Mouse (Mus musculus) kidney, postnatal 4 days (tissue): Measurements from ENCODE around the gene Coro2b.
A peak's percentile ranks its signal among the peaks of the same experiment; 100 is the strongest.

Experiments used
- DNase-seq, 2 experiments: peaks; one replicate each; pipeline ENCODE4 v3.0.0; 2021; ENCODE audit warnings: mixed read lengths in 2 of 2

The Coro2b gene

DNA sequence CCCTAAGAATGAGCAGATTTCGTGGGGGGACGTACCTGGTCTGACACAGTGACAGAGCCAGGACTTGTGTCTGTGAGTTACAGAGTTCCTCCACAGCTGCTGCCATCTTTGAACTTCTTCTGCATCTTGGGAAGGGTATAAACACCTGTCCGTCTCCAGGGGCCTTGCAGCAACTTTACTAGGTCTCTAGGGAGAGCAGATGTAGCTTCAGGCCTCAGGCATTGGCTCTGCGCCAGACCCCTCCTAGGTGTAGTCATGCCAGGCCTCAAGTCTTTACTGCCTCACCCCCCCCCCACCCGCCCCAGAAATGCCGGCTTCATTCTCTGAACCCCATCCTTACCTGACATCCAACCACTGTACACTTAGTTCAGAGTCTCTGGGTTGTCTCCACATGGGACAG, 1.1 kb upstream of the Coro2b start:
- DNase-seq, result no peak

DNA sequence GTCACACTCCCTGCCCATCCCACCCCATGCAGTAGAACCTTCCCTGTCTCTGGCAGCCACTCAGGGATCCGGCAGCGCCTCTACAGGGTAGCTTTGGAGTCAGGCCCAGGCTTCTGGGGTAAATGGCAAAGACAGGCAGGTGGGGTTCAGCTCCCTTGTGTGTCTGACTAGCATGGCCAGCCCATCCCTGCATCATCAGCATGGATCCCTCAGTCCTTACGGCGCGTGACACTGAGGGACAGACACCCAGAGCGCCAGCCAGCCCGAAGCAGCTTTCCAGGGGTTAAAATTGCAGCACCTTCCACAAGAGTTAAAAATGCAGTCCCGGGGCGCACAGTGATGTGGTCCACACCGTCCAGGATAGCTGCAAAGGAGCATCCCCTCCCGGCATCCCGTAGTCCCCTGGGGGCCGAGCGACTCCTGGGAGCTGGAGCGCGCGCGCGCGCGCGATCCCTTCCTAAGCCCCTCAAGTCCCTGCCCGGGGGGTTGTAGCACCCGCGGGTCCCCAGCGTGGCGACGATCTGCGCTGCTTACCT, 657 bp downstream of the Coro2b start:
- peak; percentile 41 to 55 for DNase-seq

DNA sequence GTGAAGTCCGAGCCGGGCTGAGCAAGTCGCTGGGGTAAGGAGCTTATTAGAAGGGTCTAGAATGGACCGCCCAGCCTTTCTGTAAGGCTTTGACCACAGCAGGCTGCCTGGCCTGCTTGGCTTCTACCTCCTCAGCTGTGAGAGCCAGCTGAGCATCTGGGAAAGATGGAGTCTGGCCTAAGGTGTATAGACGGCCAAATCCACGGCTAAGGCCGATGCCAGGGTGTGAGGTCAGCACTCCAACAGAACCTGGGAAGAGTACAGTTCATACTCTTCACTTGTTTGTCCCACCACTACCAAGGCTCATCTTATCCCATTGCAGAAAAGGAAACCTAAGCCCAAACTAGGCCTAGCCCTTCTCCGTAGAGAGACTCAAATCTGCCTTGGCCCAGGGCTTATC, 1.3 kb downstream of the Coro2b start:
- no peak for DNase-seq

DNA sequence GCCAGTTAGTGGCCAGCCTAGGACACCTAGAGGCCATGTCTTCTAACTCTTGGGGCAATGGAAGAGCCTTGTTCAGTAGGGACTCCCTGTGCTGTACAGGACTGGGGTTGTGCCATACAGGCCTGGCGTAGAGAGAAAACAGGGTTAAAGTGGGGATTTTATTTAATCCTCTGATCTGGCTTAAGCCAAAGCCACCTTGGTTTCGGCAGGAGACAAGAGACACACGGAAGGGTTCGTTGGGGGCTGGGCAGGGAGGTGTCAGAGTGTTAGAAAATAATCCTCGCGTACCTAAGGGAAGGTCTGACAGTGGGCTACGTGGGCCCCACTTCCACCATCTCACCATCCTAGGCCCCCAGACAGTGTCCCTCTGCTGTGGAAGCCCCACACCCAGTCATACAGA, 2.2 kb downstream of the Coro2b start:
- no peak for DNase-seq

DNA sequence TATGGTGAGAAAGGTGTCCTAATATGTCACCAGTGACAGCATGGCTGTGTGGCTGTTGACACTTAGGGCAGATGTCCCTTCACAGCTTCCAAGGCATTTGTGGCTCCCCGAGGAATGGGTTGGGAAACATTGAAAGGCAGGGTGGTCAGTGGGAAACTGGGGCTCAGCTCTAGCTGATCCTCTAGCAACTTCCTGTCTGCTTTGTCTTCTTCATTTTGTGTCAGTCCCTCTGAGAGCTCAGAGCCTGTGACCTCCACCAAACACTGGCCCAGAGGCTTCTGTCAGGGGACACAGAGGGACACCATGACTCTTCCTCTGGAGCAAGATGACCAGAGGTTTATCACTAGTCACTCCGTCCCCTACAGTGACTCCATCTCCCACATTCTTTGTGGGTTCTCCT, 2.7 kb downstream of the Coro2b start:
- no peak for DNase-seq

DNA sequence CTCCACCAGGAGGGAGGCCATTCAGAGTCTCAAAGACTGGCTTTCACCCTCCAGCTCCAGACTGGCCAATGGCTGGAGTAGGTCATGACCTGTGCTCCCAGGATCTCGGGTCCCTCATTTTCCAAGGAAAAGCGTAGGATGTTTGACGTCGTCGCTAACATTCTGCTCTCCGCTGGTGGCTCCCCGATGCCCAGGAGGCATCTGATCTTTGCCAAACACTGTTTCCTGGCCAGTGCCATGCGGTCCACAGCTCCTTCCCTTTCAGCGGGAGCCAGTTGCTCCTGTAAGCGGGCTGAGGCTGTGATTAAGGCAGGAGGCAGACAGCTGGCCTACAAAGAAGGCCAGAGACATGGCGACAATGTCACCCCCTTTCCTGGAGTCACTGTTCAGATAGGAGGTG, 4.0 kb downstream of the Coro2b start:
- no peak for DNase-seq

DNA sequence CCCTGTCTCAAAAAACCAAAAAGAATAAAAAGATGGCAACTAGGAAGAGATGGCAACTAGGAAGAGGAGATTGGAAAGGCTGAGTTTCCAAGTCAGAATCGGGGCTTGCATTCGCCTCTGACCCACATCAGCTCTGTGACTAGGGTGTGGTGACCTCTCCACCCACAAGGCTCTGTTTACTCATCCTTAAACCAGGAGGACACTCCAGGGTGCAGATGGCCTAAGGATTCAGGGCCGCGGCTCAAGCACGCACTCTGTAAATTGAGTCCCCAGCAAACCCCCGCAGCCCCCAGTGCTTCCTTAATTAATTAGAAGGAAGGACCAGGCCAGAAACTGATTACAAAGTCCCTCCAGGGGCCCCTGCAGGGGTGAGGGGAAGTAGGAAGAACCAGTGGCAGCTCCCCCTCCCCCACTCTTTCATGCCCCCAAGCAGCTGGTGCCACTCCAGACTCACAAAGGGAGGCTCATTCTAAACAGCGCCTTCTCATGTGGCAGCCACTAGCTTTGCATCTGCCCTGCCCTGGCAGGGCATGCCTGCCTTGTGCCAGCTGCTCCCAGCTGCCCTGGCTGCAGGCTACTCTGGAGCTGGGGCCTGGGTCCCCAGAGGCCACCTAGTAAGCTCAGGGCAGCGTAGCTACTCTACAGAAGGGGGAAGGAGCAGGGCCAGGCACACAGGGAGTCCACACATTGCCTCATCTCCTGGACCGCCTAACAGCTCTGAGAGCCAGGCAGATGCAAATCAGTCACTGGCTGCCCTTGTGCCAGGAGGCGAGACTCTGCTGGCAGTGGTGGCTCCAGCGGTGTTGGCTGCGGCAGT, 5.2 kb downstream of the Coro2b start:
- peak; percentile 65 to 80 for DNase-seq

DNA sequence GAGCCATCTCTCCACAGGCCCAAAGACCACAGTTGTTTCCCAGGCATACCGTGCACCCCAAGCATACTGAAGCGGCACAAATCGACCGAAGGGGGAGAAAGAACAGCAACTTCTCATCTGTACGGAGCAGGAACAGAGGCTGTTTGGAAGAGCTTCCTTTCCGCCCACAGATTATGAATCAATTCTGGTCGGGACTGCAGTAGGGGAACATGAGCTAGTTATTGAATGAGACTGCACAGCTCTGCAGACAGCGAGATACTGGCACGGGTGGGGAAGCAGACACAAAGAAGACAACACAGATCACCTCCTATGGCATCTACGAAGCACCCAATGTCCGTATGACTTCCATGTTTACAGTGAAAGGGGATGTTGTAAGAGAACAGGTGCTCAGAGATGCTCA, 8.3 kb downstream of the Coro2b start:
- DNase-seq, result no peak

DNA sequence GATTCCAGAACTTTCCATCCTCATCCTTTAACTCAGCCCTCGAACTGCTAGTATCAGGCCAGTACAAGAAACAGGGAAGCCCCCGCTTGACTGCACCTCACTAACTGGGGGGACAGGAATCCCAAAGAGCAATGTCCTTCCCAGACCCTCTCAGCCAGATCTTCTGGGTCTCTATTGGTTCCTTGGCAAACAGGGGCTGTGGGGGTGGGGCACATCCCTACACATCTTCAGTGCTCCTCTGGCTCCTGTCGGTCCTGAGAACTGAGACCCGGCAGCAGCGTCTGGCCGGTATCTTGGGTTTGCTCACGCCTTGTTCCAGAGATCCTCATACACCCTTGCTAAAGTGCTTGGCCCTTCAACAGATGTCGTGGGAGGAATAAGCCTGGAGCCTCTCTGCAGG, 10.0 kb downstream of the Coro2b start:
- DNase-seq, result no peak

DNA sequence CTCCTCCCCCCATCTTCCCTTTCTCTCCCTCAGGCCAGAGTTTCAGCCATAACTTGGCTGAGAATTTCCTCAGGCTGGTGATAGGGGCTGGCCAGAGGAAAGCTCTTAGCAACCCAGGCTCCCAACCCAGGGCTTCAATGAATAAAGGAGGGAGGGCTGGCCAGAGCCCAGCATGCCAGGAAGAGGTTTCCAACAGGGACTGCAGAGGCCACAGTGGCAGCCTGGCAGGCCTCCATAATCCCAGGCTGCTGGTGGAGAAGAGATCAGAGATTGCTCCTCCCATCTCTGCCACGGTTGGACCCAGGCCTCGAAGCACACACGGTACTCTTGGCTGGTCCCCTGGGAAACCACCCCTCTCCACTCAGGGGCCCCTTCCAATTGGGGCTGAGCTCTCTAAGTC, 10.4 kb downstream of the Coro2b start:
- DNase-seq, result peak; percentile 27 to 53

DNA sequence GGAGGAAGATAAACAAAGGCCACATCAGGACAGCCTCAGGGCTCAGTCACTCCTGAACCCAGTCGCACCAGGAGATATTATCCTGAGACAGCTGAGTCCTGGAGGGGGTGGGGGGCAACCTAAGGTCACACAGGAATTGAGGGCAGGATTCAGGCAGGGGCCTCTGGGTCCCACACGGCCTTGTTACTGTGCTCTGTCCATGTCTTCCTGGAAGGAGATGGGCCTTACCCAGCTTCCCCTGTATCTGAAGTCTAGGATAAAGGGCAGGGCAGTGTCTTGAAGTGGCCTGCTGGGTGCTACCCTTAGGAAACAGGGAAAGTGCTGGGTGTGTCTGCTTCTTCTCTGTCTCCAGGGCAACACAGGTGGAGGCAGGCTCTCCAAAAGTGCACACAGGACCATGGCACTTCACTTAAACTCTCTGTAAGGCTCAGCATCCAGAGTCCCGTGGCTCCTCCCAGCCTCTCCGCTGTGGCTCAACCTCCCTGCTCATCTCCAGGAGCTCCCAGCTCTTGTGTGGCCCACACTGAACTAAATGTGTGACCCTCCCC, 12.0 kb downstream of the Coro2b start:
- DNase-seq, result no peak

DNA sequence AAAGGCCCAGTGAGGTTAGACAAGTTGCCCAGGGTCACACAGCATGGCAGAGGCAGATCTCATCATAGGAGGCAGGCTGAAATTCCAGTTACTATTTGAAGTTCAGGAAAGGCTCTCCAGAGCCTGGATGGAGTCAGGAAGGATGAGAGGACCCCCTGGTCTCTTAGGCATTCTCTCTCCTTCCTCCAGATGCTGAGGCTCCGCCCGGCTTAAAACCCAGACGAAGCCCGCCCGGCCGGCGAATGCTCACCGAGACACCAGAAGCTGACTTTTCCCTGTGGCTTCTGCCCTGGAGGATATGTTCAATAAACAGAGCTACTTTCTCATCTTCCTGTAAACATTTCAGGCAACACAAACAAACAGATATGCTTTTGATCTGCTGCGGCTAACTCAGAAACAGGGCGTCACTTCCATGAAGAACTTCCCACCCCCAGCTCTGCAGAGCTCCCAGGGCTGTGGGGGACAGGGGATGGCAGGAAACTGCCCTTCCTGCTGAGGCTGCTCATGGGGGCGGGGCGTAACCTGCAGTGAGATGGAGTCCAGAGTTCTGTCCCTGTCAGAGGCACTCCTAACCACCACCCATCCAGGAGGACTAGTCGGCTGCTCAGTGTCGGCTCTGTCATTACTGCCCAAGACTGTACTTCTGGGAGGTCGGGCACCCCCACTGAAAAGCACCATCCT, 13.9 kb downstream of the Coro2b start:
- peak; percentile 73 to 81 for DNase-seq

DNA sequence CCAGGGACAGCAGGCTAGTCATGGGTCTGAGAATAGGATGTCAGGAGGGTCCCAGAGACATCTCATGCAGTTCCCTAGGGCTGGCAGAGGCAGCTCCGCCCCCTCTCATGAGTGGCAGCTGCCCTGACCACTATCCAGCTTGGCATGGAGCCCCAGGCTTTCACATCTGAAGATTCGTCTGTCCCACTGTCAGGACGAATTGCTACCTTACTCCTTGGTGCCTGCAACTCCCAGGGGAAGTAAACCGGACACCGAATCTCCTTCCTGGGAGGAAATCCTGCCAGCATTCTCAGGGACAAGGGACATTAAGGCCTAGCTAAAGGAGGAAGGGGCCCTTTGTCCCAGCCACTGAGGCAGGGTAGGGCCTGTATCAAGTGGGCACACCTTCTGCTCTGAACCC, 14.6 kb downstream of the Coro2b start:
- peak; percentile 49 to 64 for DNase-seq

DNA sequence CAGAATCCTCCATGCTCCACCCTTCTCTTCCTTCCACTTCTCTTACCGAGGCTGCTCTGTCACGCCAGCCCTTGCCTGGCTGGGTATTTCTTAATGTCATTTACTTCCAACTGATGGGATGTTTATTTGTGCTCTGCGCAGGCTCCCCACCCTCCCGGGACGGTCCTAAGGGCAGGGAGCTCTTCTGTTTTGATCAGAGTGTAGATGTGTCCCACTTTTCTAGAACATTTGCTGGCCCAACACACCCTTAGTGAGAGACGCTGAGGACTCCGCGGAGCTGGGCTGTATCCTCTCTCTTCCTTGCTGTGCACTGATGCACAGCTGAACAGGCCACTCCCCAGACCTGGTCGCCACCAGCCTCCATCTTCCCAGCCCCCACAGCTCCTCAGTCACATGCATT, 15.3 kb downstream of the Coro2b start:
- DNase-seq, result no peak

DNA sequence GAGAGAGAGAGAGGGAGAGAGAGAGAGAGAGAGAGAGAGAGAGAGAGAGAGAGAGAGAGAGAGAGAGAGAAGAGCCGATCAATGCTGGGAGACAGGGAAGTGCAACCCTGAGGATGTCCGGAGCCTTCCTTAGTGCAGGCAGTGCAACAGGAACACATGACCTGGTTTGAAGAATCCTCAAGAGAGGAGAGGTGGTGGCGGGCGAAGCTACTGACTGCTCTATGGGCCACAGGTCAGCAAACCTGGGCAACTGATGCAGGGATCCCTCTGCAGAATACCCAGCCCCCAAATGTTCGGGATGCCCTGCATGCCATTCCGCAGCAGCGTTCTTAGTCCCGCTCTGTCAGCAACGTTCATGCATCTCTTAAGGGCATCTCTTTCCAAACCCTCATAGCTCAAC, 15.9 kb downstream of the Coro2b start:
- DNase-seq, result no peak

DNA sequence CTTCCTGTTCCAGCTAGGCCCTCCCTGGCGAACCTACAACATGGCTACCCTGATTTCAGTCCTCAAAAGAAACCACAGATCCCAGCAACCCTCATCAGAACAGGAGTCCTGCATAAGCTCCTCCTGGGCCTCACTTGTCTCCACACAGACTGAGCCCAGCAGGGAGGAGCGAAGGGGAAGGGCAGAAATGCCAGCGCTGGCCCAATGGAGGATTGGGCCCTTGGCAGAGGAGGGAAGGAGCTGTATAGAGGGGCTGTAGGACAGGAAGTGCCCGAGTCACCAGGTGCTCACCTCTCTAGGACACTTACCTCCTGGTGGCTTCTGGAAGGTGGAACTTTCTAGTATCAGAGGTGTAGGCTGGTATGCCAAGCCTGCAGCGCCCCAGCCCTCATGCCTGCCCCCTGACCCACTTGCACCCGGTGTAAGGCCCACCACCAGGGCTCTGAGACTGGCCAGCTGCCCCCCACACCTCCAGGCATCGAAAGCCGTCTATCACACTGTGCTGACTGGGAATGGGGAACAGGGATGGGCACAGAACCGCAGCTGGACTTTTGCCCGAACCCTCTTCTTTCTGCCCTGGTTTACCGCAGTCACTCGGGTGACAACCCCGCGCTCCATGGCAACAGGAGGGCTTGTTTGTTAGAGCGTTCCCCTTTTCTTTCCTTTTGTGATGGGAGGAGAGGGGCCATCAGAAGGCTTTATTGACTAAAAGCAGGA, 16.9 kb downstream of the Coro2b start:
- DNase-seq, result no peak

DNA sequence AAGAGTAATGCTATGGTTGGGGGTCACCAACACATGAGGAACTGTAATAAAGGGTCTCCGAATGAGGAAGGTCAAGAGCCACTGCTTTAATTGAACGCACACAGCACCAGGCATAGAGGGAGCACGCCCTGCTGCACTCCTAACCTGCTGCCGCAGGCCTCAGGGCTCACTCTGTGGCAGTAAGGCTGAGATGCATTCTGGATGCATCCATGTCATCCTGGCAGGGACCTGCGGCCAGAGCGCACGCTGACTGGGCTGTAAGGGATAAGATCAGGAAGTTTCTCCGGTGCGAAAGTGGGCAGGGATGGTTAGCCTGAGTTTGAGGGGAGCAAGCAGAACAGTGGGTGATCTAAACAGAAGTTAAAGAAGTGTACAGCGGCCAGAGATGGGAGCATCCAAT, 17.5 kb downstream of the Coro2b start:
- no peak for DNase-seq

DNA sequence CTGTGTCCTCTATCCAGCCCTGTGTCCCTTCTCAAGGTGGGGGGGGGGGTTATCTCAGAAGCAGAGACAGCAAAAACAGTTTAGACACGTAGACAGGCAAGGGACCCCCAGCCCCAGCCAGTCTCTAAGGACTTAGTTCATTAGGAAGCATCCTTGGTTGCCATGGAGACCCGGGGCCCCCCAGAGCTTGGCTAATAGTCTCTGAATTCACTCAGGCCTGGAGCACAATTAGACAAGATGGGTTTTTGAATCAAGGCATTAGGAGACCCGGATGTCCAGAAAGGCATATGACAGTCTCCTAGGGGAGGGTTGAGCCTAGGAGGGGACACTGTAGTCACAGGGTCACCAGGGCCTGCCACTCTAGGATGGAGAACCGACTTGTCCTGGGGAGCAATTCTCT, 18.3 kb downstream of the Coro2b start:
- no peak for DNase-seq

DNA sequence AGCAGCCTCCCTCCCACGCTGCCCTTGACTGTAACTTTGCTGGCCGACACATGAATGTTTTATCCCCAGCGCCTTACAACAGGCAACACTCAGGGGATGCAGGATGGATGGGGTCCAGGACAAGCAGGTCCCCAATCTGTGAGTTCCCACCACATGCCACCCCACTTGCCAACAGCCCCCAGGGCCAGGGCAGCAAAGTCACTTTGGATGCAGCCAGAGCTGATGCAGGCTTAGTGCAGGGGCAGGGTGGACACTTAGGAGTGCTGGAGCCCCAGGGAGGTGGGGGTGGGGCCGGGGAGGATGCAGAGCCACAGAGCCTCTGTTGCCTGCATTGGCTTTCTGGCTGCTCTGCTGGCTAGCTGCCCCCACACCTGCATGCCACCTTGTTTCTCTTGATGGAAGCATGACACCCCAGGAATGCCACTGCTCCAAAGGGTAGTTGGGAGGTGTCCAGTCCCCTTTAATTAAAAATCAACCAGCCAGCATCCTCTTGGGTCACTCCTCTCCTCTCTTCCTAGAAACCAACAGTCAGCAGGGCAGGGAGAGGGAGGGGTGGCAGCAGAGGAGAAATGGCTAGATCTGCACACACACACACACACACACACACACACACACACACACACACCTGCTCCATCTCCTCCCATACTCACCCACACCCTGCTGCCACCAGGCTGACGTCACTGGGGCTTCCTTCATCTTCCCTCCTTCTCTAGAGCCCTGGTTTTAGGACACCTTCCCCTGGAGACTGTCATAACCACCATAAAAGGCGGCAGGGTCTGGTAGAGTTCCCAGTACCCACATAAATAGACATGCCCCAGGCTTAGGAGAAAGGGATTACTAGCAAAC, 19.5 kb downstream of the Coro2b start:
- peak; percentile 36 to 55 for DNase-seq

DNA sequence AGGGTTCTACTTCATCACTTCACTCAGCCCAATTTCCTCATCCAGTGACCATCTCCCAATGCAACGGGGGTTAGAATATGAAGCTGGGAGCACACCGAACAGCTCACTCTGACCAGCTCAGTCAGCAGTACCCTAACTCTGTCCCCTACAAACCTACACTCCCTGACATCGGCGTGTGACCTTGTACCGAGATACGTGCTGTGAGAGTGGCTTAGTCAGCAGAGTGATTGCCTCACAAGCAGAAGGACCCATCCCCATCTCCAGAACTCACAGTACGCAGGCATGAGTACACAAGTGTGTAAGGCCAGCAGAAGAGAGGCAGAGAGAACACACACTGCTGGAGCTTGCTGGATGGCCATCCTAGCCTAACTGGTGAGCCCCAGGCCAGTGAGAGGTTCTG, 21.7 kb downstream of the Coro2b start:
- no peak for DNase-seq

DNA sequence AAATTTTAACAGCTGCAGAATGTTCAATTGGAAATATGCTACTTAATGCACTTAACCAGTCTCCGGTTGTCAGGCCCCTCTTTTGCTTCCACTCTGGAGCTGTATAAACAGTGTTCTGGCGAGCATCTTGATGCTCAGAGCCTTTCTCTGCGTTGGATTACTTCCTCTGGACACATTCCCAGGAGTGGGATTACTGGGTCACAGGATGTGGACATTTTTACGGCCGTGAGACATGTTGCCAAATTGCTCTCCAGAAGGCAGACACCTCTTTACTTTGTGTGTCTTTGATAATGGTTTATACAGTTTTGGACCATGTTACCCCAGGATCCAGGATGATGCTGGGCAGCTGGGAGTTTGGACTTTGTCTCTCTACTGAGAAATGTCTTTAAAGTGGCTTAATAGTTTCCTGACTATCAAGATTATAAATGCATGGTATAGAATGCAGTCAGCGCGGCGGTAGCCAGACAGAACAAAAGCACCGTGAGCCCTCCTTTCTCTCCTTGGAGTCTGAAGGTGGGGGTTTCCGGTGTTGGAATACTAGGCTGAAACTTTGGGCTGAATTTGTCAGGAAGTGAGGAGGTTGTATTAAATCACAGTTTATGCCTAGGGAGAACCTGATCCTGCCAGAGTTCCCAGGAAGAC, 23.2 kb downstream of the Coro2b start:
- peak; percentile 63 to 75 for DNase-seq

DNA sequence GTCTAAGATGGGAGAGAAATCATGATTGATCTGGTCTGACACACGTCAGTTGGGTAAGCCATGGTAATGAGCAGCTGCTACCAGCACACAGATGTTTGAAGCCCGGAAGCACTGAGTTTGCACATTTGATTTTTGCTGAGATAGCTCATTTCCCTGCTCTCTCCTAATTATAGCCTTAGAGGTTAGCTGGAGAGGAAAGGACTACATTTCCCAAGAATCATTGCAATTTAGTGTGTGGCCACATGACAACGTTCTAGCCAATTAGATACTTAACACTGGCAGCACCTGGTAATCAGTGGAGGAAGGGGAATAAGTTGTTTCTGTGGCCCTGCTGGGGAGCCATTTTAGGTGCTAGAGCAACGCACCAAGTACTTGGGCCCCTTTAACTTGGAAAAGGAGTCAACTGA, 26.3 kb downstream of the Coro2b start:
- no peak for DNase-seq
